Mouse (Mus musculus) ES-Bruce4 (cell line): Measurements from ENCODE around the gene Rnf111. TPM values are rescaled to one million over a fixed set of nuclear protein-coding genes. Genes with fewer than 3 reads are reported as not detected.

Experiments used
- H3K27ac ChIP-seq: 2 replicates; pipeline ENCODE4 v1.5.1; 2012; ENCODE audit warnings: low read length, inconsistent platforms; ENCODE audit not compliant: insufficient read depth
- H3K27me3 ChIP-seq: 2 replicates; pipeline ENCODE4 v1.6.1; 2012; ENCODE audit warnings: mild to moderate bottlenecking, low read length, inconsistent platforms; ENCODE audit not compliant: control insufficient read depth, poor library complexity, insufficient read depth, severe bottlenecking
- H3K36me3 ChIP-seq: 2 replicates; pipeline ENCODE4 v1.6.1; 2012; ENCODE audit warnings: inconsistent platforms, mild to moderate bottlenecking, low read length, moderate library complexity; ENCODE audit not compliant: control insufficient read depth, poor library complexity, insufficient read depth, severe bottlenecking
- H3K4me1 ChIP-seq: one replicate; pipeline ENCODE4 v1.8.1; 2011; ENCODE audit warnings: low read length; ENCODE audit not compliant: control insufficient read depth, insufficient read depth
- H3K4me3 ChIP-seq: 2 replicates; pipeline ENCODE4 v1.5.1; 2011; ENCODE audit warnings: low read depth, mild to moderate bottlenecking, low read length
- H3K9ac ChIP-seq: 2 replicates; pipeline ENCODE4 v1.6.1; 2012; ENCODE audit warnings: low read depth, mild to moderate bottlenecking, inconsistent platforms; ENCODE audit not compliant: poor library complexity, severe bottlenecking
- H3K9me3 ChIP-seq: replicated peaks from 2 replicates; pipeline ENCODE4 v1.6.1; 2012; ENCODE audit warnings: mild to moderate bottlenecking, low read length, inconsistent platforms; ENCODE audit not compliant: control insufficient read depth, poor library complexity, insufficient read depth, severe bottlenecking
- CTCF ChIP-seq: IDR thresholded peaks from one replicate; pipeline ENCODE4 v1.8.1; 2011; ENCODE audit warnings: low read depth, low read length
- EP300 ChIP-seq: IDR thresholded peaks from 2 replicates; pipeline ENCODE4 v1.6.1; 2011; ENCODE audit warnings: low read depth, low read length; ENCODE audit not compliant: insufficient read depth
- POLR2A ChIP-seq: IDR thresholded peaks from one replicate; pipeline ENCODE4 v1.8.1; 2011; ENCODE audit warnings: low read length; ENCODE audit not compliant: insufficient read depth
- polyA plus RNA-seq: library from polyadenylated mRNA; stranded (reverse); fragments of >200 nt; gene quantifications from 2 replicates; pipeline ENCODE4 v1.2.4, GENCODE M21; 2011; ENCODE audit warnings: low read depth; ENCODE audit not compliant: missing spikeins, insufficient read depth, insufficient read length

The Rnf111 gene
- polyA plus RNA-seq, 1 experiment, result 54.3 TPM

- no peaks in the 10 kb centered on the region for H3K27me3 ChIP-seq
- H3K9ac ChIP-seq, result no peak overlapping the region
- no peak overlapping the region for H3K4me3 ChIP-seq
- H3K9me3 ChIP-seq, result no peaks in the 10 kb centered on the region
- no peak for TF ChIP-seq EP300
- no peak overlapping the region for H3K27ac ChIP-seq
- no peaks in the 10 kb centered on the region for H3K4me1 ChIP-seq
- peaks cover 36% of the 10 kb centered on the region for H3K36me3 ChIP-seq
Observed at GRCm38 (mm10) chr9:70452371-70452770, 51.2 kb downstream of the Rnf111 start.

- Histone ChIP-seq H3K27me3 (no peaks in the 10 kb centered on the region), H3K27ac (no peak overlapping the region), H3K4me1 (no peaks in the 10 kb centered on the region), H3K9me3 (no peaks in the 10 kb centered on the region), H3K36me3 (peaks cover 24% of the 10 kb centered on the region), H3K9ac (no peak overlapping the region), H3K4me3 (no peak overlapping the region)
- TF ChIP-seq POLR2A (no peak), EP300 (no peak), CTCF (no peak)
Observed at GRCm38 (mm10) chr9:70449072-70449471, 54.5 kb downstream of the Rnf111 start.

- H3K9ac ChIP-seq, result no peak overlapping the region
- no peak overlapping the region for H3K4me3 ChIP-seq
- peaks cover 30% of the 10 kb centered on the region for H3K36me3 ChIP-seq
- H3K9me3 ChIP-seq, result no peaks in the 10 kb centered on the region
- H3K27ac ChIP-seq, result no peak overlapping the region
- no peaks in the 10 kb centered on the region for H3K4me1 ChIP-seq
- H3K27me3 ChIP-seq, result no peaks in the 10 kb centered on the region
- TF ChIP-seq CTCF (no peak), POLR2A (no peak), EP300 (no peak)
Observed at GRCm38 (mm10) chr9:70439959-70440358, 63.6 kb downstream of the Rnf111 start.

GRCm38 (mm10) chr9:70422661-70423060 is 80.9 kb downstream of the Rnf111 start:
- H3K4me1 ChIP-seq, result peaks cover 2% of the 10 kb centered on the region
- H3K9me3 ChIP-seq, result no peaks in the 10 kb centered on the region
- no peak overlapping the region for H3K4me3 ChIP-seq
- H3K9ac ChIP-seq, result no peak overlapping the region
- no peak for TF ChIP-seq EP300
- TF ChIP-seq CTCF, result no peak
- TF ChIP-seq POLR2A, result no peak
- no peaks in the 10 kb centered on the region for H3K27me3 ChIP-seq
- H3K27ac ChIP-seq, result no peak overlapping the region
- H3K36me3 ChIP-seq, result peaks cover 26% of the 10 kb centered on the region

GRCm38 (mm10) chr9:70421257-70422056 is 82.1 kb downstream of the Rnf111 start, which contains the start of gene Ccnb2:
TSS of gene Ccnb2 (minus strand) at chr9:70421547.
- H3K4me1 ChIP-seq, result peaks cover 2% of the 10 kb centered on the region
- peak within 1 kb of the TSS; percentile 69 for H3K4me3 ChIP-seq
- H3K27me3 ChIP-seq, result no peaks in the 10 kb centered on the region
- peak within 1 kb of the TSS; percentile 29; the same call in 1 of the 2 replicates for H3K27ac ChIP-seq
- no peaks in the 10 kb centered on the region for H3K9me3 ChIP-seq
- no peak for TF ChIP-seq EP300
- peak; percentile 72 for TF ChIP-seq POLR2A
- peak within 1 kb of the TSS; percentile 88 for H3K9ac ChIP-seq
- peaks cover 29% of the 10 kb centered on the region for H3K36me3 ChIP-seq

GRCm38 (mm10) chr9:70416412-70416811 is 87.1 kb downstream of the Rnf111 start:
- H3K9ac ChIP-seq, result no peak overlapping the region
- H3K4me1 ChIP-seq, result peaks cover 2% of the 10 kb centered on the region
- no peaks in the 10 kb centered on the region for H3K27me3 ChIP-seq
- peaks cover 49% of the 10 kb centered on the region for H3K36me3 ChIP-seq
- no peak overlapping the region for H3K4me3 ChIP-seq
- no peaks in the 10 kb centered on the region for H3K9me3 ChIP-seq
- TF ChIP-seq EP300, result no peak
- TF ChIP-seq CTCF, result peak; percentile 70
- TF ChIP-seq POLR2A, result no peak
- no peak overlapping the region for H3K27ac ChIP-seq
